Mouse (Mus musculus) heart, postnatal 4 days (tissue): ENCODE results near the gene Ank2. TPM values are rescaled to one million over a fixed set of nuclear protein-coding genes. Genes with fewer than 3 reads are reported as not detected.

ENCODE experiments used
- DNase-seq: peaks from one replicate; pipeline ENCODE4 v3.0.0; 2021
- total RNA-seq, 2 experiments: library from RNA; stranded (reverse); gene quantifications; 2 replicates each; pipeline ENCODE4 v1.2.3; 2021

Ank2 gene
- total RNA-seq, 2 experiments from 2014 or later: 223 to 230 TPM

GRCm38 (mm10) chr3:127019109-127019508 lies 480.0 kb downstream of the Ank2 start:
- DNase-seq: peak; percentile 22

GRCm38 (mm10) chr3:127017523-127017922 lies 481.6 kb downstream of the Ank2 start:
- DNase-seq: no peak

GRCm38 (mm10) chr3:127015596-127015995 lies 483.6 kb downstream of the Ank2 start:
- no peak for DNase-seq

GRCm38 (mm10) chr3:127015175-127015574 lies 484.0 kb downstream of the Ank2 start:
- no peak for DNase-seq

GRCm38 (mm10) chr3:127013976-127014375 lies 485.2 kb downstream of the Ank2 start:
- DNase-seq: no peak

GRCm38 (mm10) chr3:127012525-127012924 lies 486.6 kb downstream of the Ank2 start:
- peak; percentile 45 for DNase-seq

GRCm38 (mm10) chr3:127005898-127006673 lies 493.1 kb downstream of the Ank2 start:
- no peak for DNase-seq

- peak; percentile 60 for DNase-seq
Measured at GRCm38 (mm10) chr3:127004860-127005633, 494.1 kb downstream of the Ank2 start.

GRCm38 (mm10) chr3:127003946-127004345 lies 495.2 kb downstream of the Ank2 start:
- DNase-seq: no peak

GRCm38 (mm10) chr3:126998742-126999112 lies 500.4 kb downstream of the Ank2 start:
- DNase-seq: no peak

- peak; percentile 65 for DNase-seq
Measured at GRCm38 (mm10) chr3:126998008-126998741, 501.0 kb downstream of the Ank2 start.

GRCm38 (mm10) chr3:126997391-126998007 lies 501.7 kb downstream of the Ank2 start:
- DNase-seq: no peak

- no peak for DNase-seq
Measured at GRCm38 (mm10) chr3:126996721-126997120, 502.4 kb downstream of the Ank2 start.

GRCm38 (mm10) chr3:126995970-126996369 lies 503.2 kb downstream of the Ank2 start:
- DNase-seq: no peak

- no peak for DNase-seq
Measured at GRCm38 (mm10) chr3:126994149-126994548, 505.0 kb downstream of the Ank2 start.

- peak; percentile 25 for DNase-seq
Measured at GRCm38 (mm10) chr3:126989936-126990335, 509.2 kb downstream of the Ank2 start.

- no peak for DNase-seq
Measured at GRCm38 (mm10) chr3:126986687-126987086, 512.5 kb downstream of the Ank2 start.

GRCm38 (mm10) chr3:126982814-126983213 lies 516.3 kb downstream of the Ank2 start:
- no peak for DNase-seq

- no peak for DNase-seq
Measured at GRCm38 (mm10) chr3:126981163-126981562, 518.0 kb downstream of the Ank2 start.

GRCm38 (mm10) chr3:126979635-126980034 lies 519.5 kb downstream of the Ank2 start:
- DNase-seq: no peak

- DNase-seq: peak; percentile 83
Measured at GRCm38 (mm10) chr3:126978768-126979410, 520.3 kb downstream of the Ank2 start.

- no peak for DNase-seq
Measured at GRCm38 (mm10) chr3:126977399-126977798, 521.8 kb downstream of the Ank2 start.
